Mouse (Mus musculus) liver, embryonic 14.5 days (tissue): ENCODE results near the gene Ctsf.
A peak's percentile ranks its signal among the peaks of the same experiment; 100 is the strongest.

Experiments
- CTCF ChIP-seq: IDR thresholded peaks from 2 replicates; pipeline ENCODE4 v1.5.1; 2016; ENCODE audit warnings: antibody characterized with exemption, low read depth, control low read depth
- EP300 ChIP-seq: IDR thresholded peaks from 2 replicates; pipeline ENCODE4 v1.6.1; 2016; ENCODE audit warnings: antibody characterized with exemption, low read depth

GRCm38 (mm10) chr19:4820678-4821303 lies 34.1 kb upstream of the Ctsf start:
- TF ChIP-seq CTCF: peak; percentile 40
- no peak for TF ChIP-seq EP300
